Mouse (Mus musculus): ENCODE data around the gene Man1c1. TPM values are rescaled to one million over a fixed set of nuclear protein-coding genes. Genes with fewer than 3 reads are reported as not detected.

The Man1c1 gene
- total and polyA plus RNA-seq, 3 experiments = 0.04 to 0.44 (median 0.20) TPM

GRCm38 (mm10) chr4:134737365-134737910 lies 33.3 kb upstream of the Man1c1 start:
- H3K4me2 ChIP-seq (ENCODE audit: insufficient read depth, low read depth, poor library complexity, severe bottlenecking) = no peak overlapping the region
- no peaks in the 10 kb centered on the region for H3K79me2 ChIP-seq (replicated peaks; ENCODE audit: control insufficient read depth, extremely low read depth, insufficient read depth, poor library complexity, severe bottlenecking)
- no peaks in the 10 kb centered on the region for H3K36me3 ChIP-seq (replicated peaks in 1 of 2; ENCODE audit: control insufficient read depth in 1 of 2, insufficient read depth in 1 of 2, low read length in 1 of 2)
- peaks cover 0 to 17% of the 10 kb centered on the region in 2 experiments; a peak in 2 of 4 replicates for H3K4me1 ChIP-seq (ENCODE audit: control insufficient read depth in 1 of 2, insufficient read depth in 2 of 2)
- H3K27me3 ChIP-seq (replicated peaks) = peaks cover 4% of the 10 kb centered on the region
- dilution Hi-C loops (cut with MboI; ENCODE audit: extremely low pct_ligation_motif_present, extremely low pct_unique_long_range_greater_than_20kb, low sequenced_read_pairs) = no loop called here
- in situ Hi-C loops (cut with MboI; ENCODE audit: low pct_ligation_motif_present, low pct_unique_long_range_greater_than_20kb, low sequenced_read_pairs) = no loop called here
- H3K9me3 ChIP-seq (replicated peaks; ENCODE audit: low read length) = no peaks in the 10 kb centered on the region
- no peak for DNase-seq (ENCODE audit: extremely low read depth)
- no peak overlapping the region for H3K27ac ChIP-seq (ENCODE audit: insufficient read depth, low read depth)
- TF ChIP-seq USF1 (IDR thresholded peaks at IDR 0.05; ENCODE audit: low read depth, low read length) (no peak), POLR2AphosphoS2 (IDR thresholded peaks at IDR 0.05; ENCODE audit: low read depth, low read length) (no peak), CHD1 (IDR thresholded peaks at IDR 0.05; ENCODE audit: low read depth, low read length) (no peak), CTCF (conservative IDR thresholded peaks at IDR 0.05 in 1 of 2, IDR thresholded peaks at IDR 0.05 in 1 of 2; ENCODE audit: low read depth in 2 of 2, low read length in 2 of 2) (no peak)
- H3K9ac ChIP-seq (ENCODE audit: insufficient read depth, low read depth) = no peak overlapping the region
- no peak overlapping the region for H3K4me3 ChIP-seq (replicated peaks in 1 of 3; ENCODE audit: low read depth in 2 of 3, low read length in 2 of 3, poor library complexity in 1 of 3)

GRCm38 (mm10) chr4:134736147-134736546 lies 32.1 kb upstream of the Man1c1 start:
- H3K36me3 ChIP-seq (replicated peaks in 1 of 2; ENCODE audit: control insufficient read depth in 1 of 2, insufficient read depth in 1 of 2, low read length in 1 of 2) = no peaks in the 10 kb centered on the region
- no peaks in the 10 kb centered on the region for H3K79me2 ChIP-seq (replicated peaks; ENCODE audit: control insufficient read depth, extremely low read depth, insufficient read depth, poor library complexity, severe bottlenecking)
- H3K27ac ChIP-seq (ENCODE audit: insufficient read depth, low read depth) = no peak overlapping the region
- dilution Hi-C loops (cut with MboI; ENCODE audit: extremely low pct_ligation_motif_present, extremely low pct_unique_long_range_greater_than_20kb, low sequenced_read_pairs) = no loop called here
- no peak overlapping the region for H3K4me2 ChIP-seq (ENCODE audit: insufficient read depth, low read depth, poor library complexity, severe bottlenecking)
- no peak overlapping the region for H3K4me3 ChIP-seq (replicated peaks in 1 of 3; ENCODE audit: low read depth in 2 of 3, low read length in 2 of 3, poor library complexity in 1 of 3)
- TF ChIP-seq CHD2 (IDR thresholded peaks at IDR 0.05; ENCODE audit: low read length) (no peak), ETS1 (conservative IDR thresholded peaks at IDR 0.05; ENCODE audit: low read depth, low read length) (no peak), SIN3A (IDR thresholded peaks at IDR 0.05; ENCODE audit: low read length) (no peak), CHD1 (IDR thresholded peaks at IDR 0.05; ENCODE audit: low read depth, low read length) (no peak), NELFE (IDR thresholded peaks at IDR 0.05; ENCODE audit: low read depth, low read length) (no peak), PAX5 (IDR thresholded peaks at IDR 0.05; ENCODE audit: low read length) (no peak), CTCF (conservative IDR thresholded peaks at IDR 0.05 in 1 of 2, IDR thresholded peaks at IDR 0.05 in 1 of 2; ENCODE audit: low read depth in 2 of 2, low read length in 2 of 2) (no peak), POLR2A (IDR thresholded peaks at IDR 0.05; ENCODE audit: low read depth, low read length) (no peak), MXI1 (IDR thresholded peaks at IDR 0.05; ENCODE audit: low read depth, low read length) (no peak), MAFK (IDR thresholded peaks at IDR 0.05; ENCODE audit: insufficient replicate concordance, low read length) (no peak), E2F4 (IDR thresholded peaks at IDR 0.05; ENCODE audit: insufficient replicate concordance, low read depth, low read length) (no peak), KAT2A (IDR thresholded peaks at IDR 0.05; ENCODE audit: insufficient replicate concordance, low read length) (no peak), RCOR1 (conservative IDR thresholded peaks at IDR 0.05; ENCODE audit: low read depth, low read length) (no peak), ZMIZ1 (IDR thresholded peaks at IDR 0.05; ENCODE audit: low read depth, low read length) (no peak)
- H3K27me3 ChIP-seq (replicated peaks) = peaks cover 4% of the 10 kb centered on the region
- DNase-seq (ENCODE audit: extremely low read depth) = no peak
- no peak overlapping the region for H3K9ac ChIP-seq (ENCODE audit: insufficient read depth, low read depth)
- H3K9me3 ChIP-seq (replicated peaks; ENCODE audit: low read length) = no peaks in the 10 kb centered on the region
- H3K4me1 ChIP-seq (ENCODE audit: control insufficient read depth in 1 of 2, insufficient read depth in 2 of 2) = peaks cover 0 to 17% of the 10 kb centered on the region in 2 experiments; a peak in 2 of 4 replicates
- in situ Hi-C loops (cut with MboI; ENCODE audit: low pct_ligation_motif_present, low pct_unique_long_range_greater_than_20kb, low sequenced_read_pairs) = no loop called here
